Mouse (Mus musculus) hindbrain, embryonic 13.5 days (tissue): ENCODE measurements around the gene Olfr573-ps1. TPM values are rescaled to one million over a fixed set of nuclear protein-coding genes. Genes with fewer than 3 reads are reported as not detected.

Source experiments
- ATAC-seq: fragments of 200-750 bp; cut with Nextera tagmentation; 2 replicates; pipeline ENCODE4 v1.8.0; 2017; ENCODE audit warnings: moderate TSS enrichment; ENCODE audit not compliant: low FRiP score
- H3K27ac ChIP-seq: fragments of 300-500 bp; sonication (generic); 2 replicates; pipeline ENCODE4 v1.5.1; 2015; ENCODE audit warnings: inconsistent platforms, mild to moderate bottlenecking, moderate library complexity
- H3K27me3 ChIP-seq: fragments of 300-500 bp; sonication (generic); 2 replicates; pipeline ENCODE4 v1.6.1; 2015; ENCODE audit warnings: mild to moderate bottlenecking, inconsistent platforms
- H3K36me3 ChIP-seq: fragments of 300-500 bp; sonication (generic); 2 replicates; pipeline ENCODE4 v1.6.1; 2015; ENCODE audit warnings: mild to moderate bottlenecking, inconsistent platforms
- H3K4me1 ChIP-seq: fragments of 300-500 bp; sonication (generic); replicated peaks from 2 replicates; pipeline ENCODE4 v1.6.1; 2015; ENCODE audit warnings: inconsistent platforms
- H3K4me2 ChIP-seq: fragments of 300-500 bp; sonication (generic); 2 replicates; pipeline ENCODE4 v1.6.1; 2015; ENCODE audit warnings: inconsistent platforms, mild to moderate bottlenecking, moderate library complexity
- H3K4me3 ChIP-seq: fragments of 300-500 bp; sonication (generic); 2 replicates; pipeline ENCODE4 v1.5.1; 2015; ENCODE audit warnings: mild to moderate bottlenecking, inconsistent platforms
- H3K9ac ChIP-seq: fragments of 300-500 bp; sonication (generic); 2 replicates; pipeline ENCODE4 v1.6.1; 2015; ENCODE audit warnings: mild to moderate bottlenecking, inconsistent platforms
- H3K9me3 ChIP-seq: fragments of 300-500 bp; sonication (generic); 2 replicates; pipeline ENCODE4 v1.6.1; 2016; ENCODE audit warnings: inconsistent platforms
- WGBS: fragments of 180-500 bp; shearing (Covaris S2); methylation state at CpG from one replicate; pipeline ENCODE4 v1.1.7; 2015; 5-methylcytosine and 5-hydroxymethylcytosine counted together
- polyA plus RNA-seq: library from polyadenylated mRNA; unstranded; fragments of >200 nt; fragmentation: Nextera tagmentation; extraction: Ambion mirVana; gene quantifications from 2 replicates; pipeline ENCODE4 v1.2.1, GENCODE M21; 2015

The Olfr573-ps1 gene
- polyA plus RNA-seq, 1 experiment from 2014 or later = not detected

- Histone ChIP-seq H3K36me3 (no peaks in the 10 kb centered on the region), H3K4me1 (no peaks in the 10 kb centered on the region), H3K4me2 (no peak within 1 kb of the TSS), H3K27ac (no peak within 1 kb of the TSS), H3K9me3 (no peaks in the 10 kb centered on the region), H3K27me3 (no peaks in the 10 kb centered on the region), H3K9ac (no peak within 1 kb of the TSS), H3K4me3 (no peak within 1 kb of the TSS)
- no peak for ATAC-seq
- WGBS = 62% methylated on average over 4 of the region's 4 CpGs
Observed at GRCm38 (mm10) chr7:102917032-102917875, 25.1 kb downstream of the Olfr573-ps1 start, which contains the start of gene Olfr571. TSS of gene Olfr571 (minus strand) at chr7:102917536.

GRCm38 (mm10) chr7:102916405-102916804 lies 26.0 kb downstream of the Olfr573-ps1 start:
- no peaks in the 10 kb centered on the region for H3K27me3 ChIP-seq
- ATAC-seq = no peak
- 88% methylated on average over 5 of the region's 5 CpGs for WGBS
- H3K4me3 ChIP-seq = no peak overlapping the region
- H3K4me1 ChIP-seq = no peaks in the 10 kb centered on the region
- H3K4me2 ChIP-seq = no peak overlapping the region
- no peaks in the 10 kb centered on the region for H3K9me3 ChIP-seq
- no peak overlapping the region for H3K9ac ChIP-seq
- no peaks in the 10 kb centered on the region for H3K36me3 ChIP-seq
- no peak overlapping the region for H3K27ac ChIP-seq

DNA sequence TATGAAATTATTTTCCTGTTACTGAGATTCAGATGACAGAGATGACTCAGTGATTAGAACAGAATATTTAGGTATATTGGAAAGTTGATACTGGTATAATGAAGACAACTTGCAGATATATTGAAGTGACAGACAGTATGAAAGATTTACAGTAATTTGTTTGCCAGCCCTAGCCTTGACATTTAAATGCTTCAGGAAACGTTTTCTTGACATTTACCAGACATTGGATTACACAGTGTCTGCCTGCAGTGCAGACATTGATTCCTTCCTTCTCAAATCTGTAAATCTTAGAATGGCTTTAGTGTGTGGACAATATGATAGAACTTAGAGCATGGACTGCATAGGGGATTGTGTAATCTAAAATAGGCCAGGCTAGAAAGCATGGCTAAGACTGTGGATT lies 27.1 kb downstream of the Olfr573-ps1 start:
- Histone ChIP-seq H3K9me3 (no peaks in the 10 kb centered on the region), H3K27me3 (no peaks in the 10 kb centered on the region), H3K4me1 (no peaks in the 10 kb centered on the region), H3K36me3 (no peaks in the 10 kb centered on the region), H3K9ac (no peak overlapping the region), H3K4me2 (no peak overlapping the region), H3K4me3 (no peak overlapping the region), H3K27ac (no peak overlapping the region)
- no peak for ATAC-seq
- 47% methylated on average over 1 of the region's 1 CpGs for WGBS

Other genes with a start within 250 kb of the Olfr573-ps1 start
- not detected in 2 replicates for gene Olfr557, start 246.7 kb downstream of the Olfr573-ps1 start, polyA plus RNA-seq
- 0.39 TPM in 2 replicates for gene Olfr558, start 240.4 kb downstream of the Olfr573-ps1 start, polyA plus RNA-seq
- gene Olfr33, start 223.5 kb downstream of the Olfr573-ps1 start, polyA plus RNA-seq = not detected in 2 replicates
- not detected in 2 replicates for gene Olfr559, start 215.1 kb downstream of the Olfr573-ps1 start, polyA plus RNA-seq
- gene Olfr560, start 183.2 kb downstream of the Olfr573-ps1 start, polyA plus RNA-seq = not detected in 2 replicates
- gene Olfr78, start 183.1 kb downstream of the Olfr573-ps1 start, polyA plus RNA-seq = 0.09 and 0.10 TPM in 2 replicates
- not detected in 2 replicates for gene Olfr561, start 171.4 kb downstream of the Olfr573-ps1 start, polyA plus RNA-seq
- not detected in 2 replicates for gene Olfr564, start 139.1 kb downstream of the Olfr573-ps1 start, polyA plus RNA-seq
- gene Olfr566, start 83.8 kb downstream of the Olfr573-ps1 start, polyA plus RNA-seq = not detected in 2 replicates
- not detected in 2 replicates for gene Olfr568, start 65.5 kb downstream of the Olfr573-ps1 start, polyA plus RNA-seq
- not detected in 2 replicates for gene Olfr569, start 51.7 kb downstream of the Olfr573-ps1 start, polyA plus RNA-seq
- not detected in 2 replicates for gene Olfr570, start 48.0 kb downstream of the Olfr573-ps1 start, polyA plus RNA-seq
- not detected in 2 replicates for gene Olfr571, start 25.0 kb downstream of the Olfr573-ps1 start, polyA plus RNA-seq
- gene Olfr572, start 18.2 kb downstream of the Olfr573-ps1 start, polyA plus RNA-seq = not detected in 2 replicates
- not detected in 2 replicates for gene Olfr574, start 5.9 kb upstream of the Olfr573-ps1 start, polyA plus RNA-seq
- gene Olfr575, start 16.2 kb upstream of the Olfr573-ps1 start, polyA plus RNA-seq = not detected in 2 replicates
- gene Olfr576, start 20.1 kb upstream of the Olfr573-ps1 start, polyA plus RNA-seq = not detected in 2 replicates
- not detected in 2 replicates for gene Olfr577, start 33.4 kb upstream of the Olfr573-ps1 start, polyA plus RNA-seq
- not detected in 2 replicates for gene Olfr578, start 46.7 kb upstream of the Olfr573-ps1 start, polyA plus RNA-seq
- not detected in 2 replicates for gene Olfr582, start 95.4 kb upstream of the Olfr573-ps1 start, polyA plus RNA-seq
- gene Olfr583, start 108.7 kb upstream of the Olfr573-ps1 start, polyA plus RNA-seq = not detected in 2 replicates
- not detected in 2 replicates for gene Olfr584, start 139.3 kb upstream of the Olfr573-ps1 start, polyA plus RNA-seq
- not detected in 2 replicates for gene Olfr585, start 155.1 kb upstream of the Olfr573-ps1 start, polyA plus RNA-seq
- gene Olfr586, start 183.1 kb upstream of the Olfr573-ps1 start, polyA plus RNA-seq = not detected in 2 replicates
- gene Olfr588-ps1, start 198.3 kb upstream of the Olfr573-ps1 start, polyA plus RNA-seq = not detected in 2 replicates
- gene Olfr589, start 213.8 kb upstream of the Olfr573-ps1 start, polyA plus RNA-seq = not detected in 2 replicates
- not detected in 2 replicates for gene Olfr591, start 235.8 kb upstream of the Olfr573-ps1 start, polyA plus RNA-seq
- gene Olfr592, start 242.2 kb upstream of the Olfr573-ps1 start, polyA plus RNA-seq = not detected in 2 replicates